24 mouse cellular contexts compared by ENCODE assay signal in genomic region chr14:8024469-8024868, GRCm38 (mm10). TPM values are rescaled to one million over a fixed set of nuclear protein-coding genes. Genes with fewer than 3 reads are reported as not detected.
A peak's percentile ranks its signal among the peaks of the same experiment; 100 is the strongest.
DNase-seq lines count a peak whose midpoint lies in the region; ATAC-seq lines count a peak whose summit lies in the region.
"Had no signal": no experiment of that assay in that cellular context is flagged by ENCODE, and none has a peak within 500 bp of the region (broad histone marks: within the 10 kb centered on the region; RNA-seq: fewer than 3 reads in every experiment).

No protein-coding gene starts in this region.

- H3K27me3 ChIP-seq in heart, embryonic 10.5 days (ENCODE audit: insufficient read depth, poor library complexity, severe bottlenecking), result no peaks in the 10 kb centered on the region
- H3K27me3 ChIP-seq in heart, embryonic 11.5 days (ENCODE audit: control insufficient read depth, insufficient read depth, low read length), result no peaks in the 10 kb centered on the region
- no peaks in the 10 kb centered on the region for H3K27me3 ChIP-seq in kidney, embryonic 16.5 days (ENCODE audit: insufficient read depth, low read length)
- H3K27me3 ChIP-seq: hindbrain, embryonic 13.5 days had no signal

- no peaks in the 10 kb centered on the region for H3K36me3 ChIP-seq in heart, embryonic 10.5 days
- no peaks in the 10 kb centered on the region for H3K36me3 ChIP-seq in heart, embryonic 11.5 days (ENCODE audit: control insufficient read depth, insufficient read depth, low read length)
- H3K36me3 ChIP-seq in kidney, embryonic 16.5 days (ENCODE audit: insufficient read depth, low read length), result no peaks in the 10 kb centered on the region
- H3K36me3 ChIP-seq: forebrain, embryonic 10.5 days; hindbrain, embryonic 10.5 days had no signal

- H3K27ac ChIP-seq in heart, embryonic 10.5 days, result no peak overlapping the region
- H3K27ac ChIP-seq in heart, embryonic 11.5 days (ENCODE audit: low read depth, low read length), result no peak overlapping the region
- no peak overlapping the region for H3K27ac ChIP-seq in kidney, embryonic 16.5 days (ENCODE audit: low read length)
- H3K27ac ChIP-seq: forebrain, embryonic 10.5 days; gastrocnemius, adult 2 months; hindbrain, embryonic 10.5 days; hindbrain, embryonic 13.5 days had no signal

- no peak for ATAC-seq in heart, embryonic 11.5 days (replicated peaks; ENCODE audit: insufficient number of reproducible peaks, low FRiP score, low TSS enrichment)
- 0 out of 2 replicates have a peak, but pooled peaks have one; percentile 42 for ATAC-seq in kidney, embryonic 16.5 days (ENCODE audit: low FRiP score, low TSS enrichment)
- ATAC-seq: activated CD4-positive, CD25-positive, alpha-beta regulatory T cell, adult 4 months; forebrain, embryonic 14.5 days; forebrain, postnatal 0 days; hindbrain, embryonic 16.5 days had no signal

- 62% methylated on average over 6 of the region's 6 CpGs for WGBS in heart, embryonic 10.5 days
- 56% methylated on average over 6 of the region's 6 CpGs for WGBS in heart, embryonic 11.5 days (ENCODE audit: insufficient replicate concordance)
- WGBS in kidney, embryonic 16.5 days, result 7% methylated on average over 6 of the region's 6 CpGs

- H3K9me3 ChIP-seq in heart, embryonic 10.5 days, result no peaks in the 10 kb centered on the region
- no peaks in the 10 kb centered on the region for H3K9me3 ChIP-seq in heart, embryonic 11.5 days (replicated peaks; ENCODE audit: control insufficient read depth, low read length)
- no peaks in the 10 kb centered on the region for H3K9me3 ChIP-seq in kidney, embryonic 16.5 days (ENCODE audit: low read length)
- H3K9me3 ChIP-seq: forebrain, embryonic 10.5 days; hindbrain, embryonic 10.5 days; hindbrain, embryonic 13.5 days had no signal

- DNase-seq in cerebellum, adult 11-12 months, result peak; percentile 9
- no peak for DNase-seq in cerebellum, adult 11 months
- DNase-seq in heart, embryonic 10.5 days (ENCODE audit: low spot score), result peak; percentile 53
- DNase-seq in kidney, adult 8-10 months, result no peak
- peak; percentile 27 for DNase-seq in testis, postnatal 10 days (ENCODE audit: low spot score)
- DNase-seq in testis, postnatal 14 days (ENCODE audit: low spot score), result no peak
- DNase-seq: adrenal gland, adult 8-10 months; adrenal gland, postnatal 25 days; cerebellum, adult 2 months; cerebellum, adult 9-11 months; cerebellum, postnatal 25 days; forebrain, postnatal 0 days; gastrocnemius, adult 2 months; gastrocnemius, postnatal 14 days; heart, adult 18-20 months; heart, postnatal 36 days had no signal

- H3K4me2 ChIP-seq in heart, embryonic 11.5 days, result no peak overlapping the region
- no peak overlapping the region for H3K4me2 ChIP-seq in kidney, embryonic 16.5 days (replicated peaks; ENCODE audit: low read depth, low read length)
- H3K4me2 ChIP-seq: hindbrain, embryonic 13.5 days had no signal

- no peak overlapping the region for H3K4me3 ChIP-seq in heart, embryonic 10.5 days
- no peak overlapping the region for H3K4me3 ChIP-seq in heart, embryonic 11.5 days (ENCODE audit: low read depth, low read length)
- H3K4me3 ChIP-seq in kidney, embryonic 16.5 days (ENCODE audit: low read length), result no peak overlapping the region
- H3K4me3 ChIP-seq: forebrain, embryonic 10.5 days; gastrocnemius, adult 2 months; hindbrain, embryonic 10.5 days; hindbrain, embryonic 13.5 days had no signal

- H3K9ac ChIP-seq in heart, embryonic 11.5 days (ENCODE audit: low read depth, low read length), result no peak overlapping the region
- H3K9ac ChIP-seq in kidney, embryonic 16.5 days (replicated peaks; ENCODE audit: low read length), result no peak overlapping the region
- H3K9ac ChIP-seq: forebrain, postnatal 0 days; hindbrain, embryonic 13.5 days had no signal

- 0 out of 2 replicates have a peak, but pooled peaks cover 3% of the 10 kb centered on the region for H3K4me1 ChIP-seq in heart, embryonic 10.5 days
- peaks cover 4% of the 10 kb centered on the region; the same call in 1 of the 2 replicates for H3K4me1 ChIP-seq in heart, embryonic 11.5 days (ENCODE audit: control insufficient read depth, insufficient read depth, low read length)
- peaks cover 6% of the 10 kb centered on the region; the same call in 1 of the 2 replicates for H3K4me1 ChIP-seq in kidney, embryonic 16.5 days (ENCODE audit: insufficient read depth, low read length)
- H3K4me1 ChIP-seq: hindbrain, embryonic 13.5 days had no signal

RNA-seq across cellular contexts. Expression of gene Abhd6, which starts 21.8 kb away (rescaled TPM):
- polyA plus RNA-seq in heart, embryonic 10.5 days (2016; fragmentation: Nextera tagmentation; extraction: Ambion mirVana), result 9.2 and 16.0 TPM in 2 replicates
- polyA plus RNA-seq in heart, embryonic 11.5 days (2014; fragmentation: Nextera tagmentation; extraction: Ambion mirVana), result 9.4 and 10.2 TPM in 2 replicates
- 29.6 and 33.5 TPM in 2 replicates for polyA plus RNA-seq in kidney, embryonic 16.5 days (2015; fragmentation: Nextera tagmentation; extraction: Ambion mirVana)

RNA-seq across cellular contexts. Expression of gene Dnase1l3, which starts 30.1 kb away (rescaled TPM):
- polyA plus RNA-seq in heart, embryonic 10.5 days (2016; fragmentation: Nextera tagmentation; extraction: Ambion mirVana), result not detected in 2 replicates
- 0.06 TPM in 1 of 2 replicates, not detected in the other for polyA plus RNA-seq in heart, embryonic 11.5 days (2014; fragmentation: Nextera tagmentation; extraction: Ambion mirVana)
- 0.30 and 0.31 TPM in 2 replicates for polyA plus RNA-seq in kidney, embryonic 16.5 days (2015; fragmentation: Nextera tagmentation; extraction: Ambion mirVana)
- polyA plus RNA-seq: forebrain, embryonic 10.5 days had no signal

RNA-seq across cellular contexts. Expression of gene Rpp14, which starts 55.7 kb away (rescaled TPM):
- 40.9 and 43.5 TPM in 2 replicates for polyA plus RNA-seq in heart, embryonic 10.5 days (2016; fragmentation: Nextera tagmentation; extraction: Ambion mirVana)
- 40.0 and 43.5 TPM in 2 replicates for polyA plus RNA-seq in heart, embryonic 11.5 days (2014; fragmentation: Nextera tagmentation; extraction: Ambion mirVana)
- 54.1 and 58.6 TPM in 2 replicates for polyA plus RNA-seq in kidney, embryonic 16.5 days (2015; fragmentation: Nextera tagmentation; extraction: Ambion mirVana)

Comparison
In these comparisons a context has a peak if more than half of its experiments do, and no peak if none do; other contexts are left out.
1. DNase-seq: peak in cerebellum, adult 11-12 months (single experiment), heart, embryonic 10.5 days (single experiment) and testis, postnatal 10 days (single experiment); none in cerebellum, adult 11 months (single experiment), kidney, adult 8-10 months (0 of 2) and testis, postnatal 14 days (single experiment).